Mouse (Mus musculus): ENCODE data around the gene Itih5.

The Itih5 gene

GRCm38 (mm10) chr2:10262722-10263121 lies 109.4 kb downstream of the Itih5 start:
- DNase-seq (ENCODE audit: low spot score): no peak

- no peak for DNase-seq (ENCODE audit: low spot score)
Measured at GRCm38 (mm10) chr2:10263909-10264489, 110.6 kb downstream of the Itih5 start.

- DNase-seq (ENCODE audit: low spot score): no peak
Measured at GRCm38 (mm10) chr2:10265881-10266280, 112.5 kb downstream of the Itih5 start.

- no peak for DNase-seq (ENCODE audit: low spot score)
Measured at GRCm38 (mm10) chr2:10272604-10273115, 119.3 kb downstream of the Itih5 start.

- DNase-seq (ENCODE audit: low spot score): no peak
Measured at GRCm38 (mm10) chr2:10273541-10274050, 120.2 kb downstream of the Itih5 start.

GRCm38 (mm10) chr2:10276194-10276593 lies 122.8 kb downstream of the Itih5 start:
- DNase-seq (ENCODE audit: low spot score): peak; percentile 20

- no peak for DNase-seq (ENCODE audit: low spot score)
Measured at GRCm38 (mm10) chr2:10283686-10284085, 130.3 kb downstream of the Itih5 start.

GRCm38 (mm10) chr2:10284636-10285270 lies 131.4 kb downstream of the Itih5 start:
- DNase-seq (ENCODE audit: low spot score): no peak

GRCm38 (mm10) chr2:10285975-10286374 lies 132.6 kb downstream of the Itih5 start:
- no peak for DNase-seq (ENCODE audit: low spot score)

GRCm38 (mm10) chr2:10288142-10288831 lies 134.9 kb downstream of the Itih5 start:
- peak; percentile 86 for DNase-seq (ENCODE audit: low spot score)

- no peak for DNase-seq (ENCODE audit: low spot score)
Measured at GRCm38 (mm10) chr2:10288881-10289280, 135.5 kb downstream of the Itih5 start.

GRCm38 (mm10) chr2:10290115-10290514 lies 136.7 kb downstream of the Itih5 start:
- DNase-seq (ENCODE audit: low spot score): no peak

GRCm38 (mm10) chr2:10293556-10294206 lies 140.3 kb downstream of the Itih5 start:
- DNase-seq (ENCODE audit: low spot score): no peak

- DNase-seq (ENCODE audit: low spot score): no peak
Measured at GRCm38 (mm10) chr2:10295908-10296307, 142.5 kb downstream of the Itih5 start.

GRCm38 (mm10) chr2:10300244-10300643 lies 146.9 kb downstream of the Itih5 start:
- DNase-seq (ENCODE audit: low spot score): no peak

GRCm38 (mm10) chr2:10300771-10301170 lies 147.4 kb downstream of the Itih5 start:
- no peak for DNase-seq (ENCODE audit: low spot score)

GRCm38 (mm10) chr2:10301391-10301790 lies 148.0 kb downstream of the Itih5 start:
- DNase-seq (ENCODE audit: low spot score): no peak

GRCm38 (mm10) chr2:10301997-10302396 lies 148.6 kb downstream of the Itih5 start:
- DNase-seq (ENCODE audit: low spot score): no peak

- no peak for DNase-seq (ENCODE audit: low spot score)
Measured at GRCm38 (mm10) chr2:10304911-10305310, 151.5 kb downstream of the Itih5 start.
